Mouse (Mus musculus): Measurements from ENCODE around the gene Brca2.

DNA sequence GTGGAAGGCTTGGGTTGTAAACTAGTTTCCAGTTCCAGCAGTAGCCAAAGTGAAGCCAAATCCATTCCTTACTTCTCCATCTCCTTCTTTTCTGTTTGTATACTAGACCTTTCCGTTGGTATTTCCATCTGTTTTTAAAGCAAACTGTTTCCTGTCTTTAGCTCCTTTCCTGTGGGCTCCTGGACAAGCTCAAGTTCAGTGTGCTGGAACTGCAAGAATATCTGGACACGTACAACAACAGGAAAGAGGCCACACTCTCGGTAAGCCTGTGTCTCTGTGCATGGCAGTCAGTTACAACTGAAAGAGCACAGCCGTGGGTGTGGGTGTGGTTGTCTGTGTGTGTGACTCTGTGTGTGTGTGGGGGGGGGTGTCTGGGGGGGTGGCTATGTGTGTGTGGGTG, 43.8 kb upstream of the Brca2 start:
- TF ChIP-seq CTCF (IDR thresholded peaks at IDR 0.05; ENCODE audit: control insufficient read depth, insufficient read depth, low read length): no peak
- no peak for TF ChIP-seq POLR2A (IDR thresholded peaks at IDR 0.05; ENCODE audit: borderline replicate concordance, control insufficient read depth, low read depth, low read length)
